Mouse (Mus musculus) hindbrain, postnatal 0 days (tissue): ENCODE results near the gene Dab2ip. TPM values are rescaled to one million over a fixed set of nuclear protein-coding genes. Genes with fewer than 3 reads are reported as not detected.
A peak's percentile ranks its signal among the peaks of the same experiment; 100 is the strongest.

Source experiments
- ATAC-seq: fragments of 200-750 bp; cut with Nextera tagmentation; 2 replicates; pipeline ENCODE4 v1.8.0; 2017; ENCODE audit warnings: mild to moderate bottlenecking, moderate TSS enrichment, moderate library complexity
- DNase-seq: peaks from one replicate; pipeline ENCODE4 v3.0.0-alpha.2; 2015; ENCODE audit warnings: low spot score
- H3K27ac ChIP-seq: fragments of 300-500 bp; sonication (generic); 2 replicates; pipeline ENCODE4 v1.5.1; 2014; ENCODE audit warnings: mild to moderate bottlenecking
- H3K27me3 ChIP-seq: fragments of 300-500 bp; sonication (generic); 2 replicates; pipeline ENCODE4 v1.6.1; 2014; ENCODE audit warnings: low read length, mixed read lengths; ENCODE audit not compliant: insufficient read depth
- H3K36me3 ChIP-seq: fragments of 300-500 bp; sonication (generic); 2 replicates; pipeline ENCODE4 v1.6.1; 2014; ENCODE audit warnings: low read length, mixed read lengths; ENCODE audit not compliant: insufficient read depth
- H3K4me1 ChIP-seq: fragments of 300-500 bp; sonication (generic); 2 replicates; pipeline ENCODE4 v1.6.1; 2014; ENCODE audit warnings: antibody characterized with exemption, low read length, mixed read lengths; ENCODE audit not compliant: insufficient read depth
- H3K4me2 ChIP-seq: fragments of 300-500 bp; sonication (generic); 2 replicates; pipeline ENCODE4 v1.6.1; 2014; ENCODE audit warnings: low read depth, mild to moderate bottlenecking, low read length, moderate library complexity, mixed read lengths
- H3K4me3 ChIP-seq: fragments of 300-500 bp; sonication (generic); 2 replicates; pipeline ENCODE4 v1.5.1; 2014; ENCODE audit warnings: low read length
- H3K9ac ChIP-seq: fragments of 300-500 bp; sonication (generic); replicated peaks from 2 replicates; pipeline ENCODE4 v1.6.1; 2014; ENCODE audit warnings: mild to moderate bottlenecking, low read length, moderate library complexity, mixed read lengths
- H3K9me3 ChIP-seq: fragments of 300-500 bp; sonication (generic); 2 replicates; pipeline ENCODE4 v1.6.1; 2016; ENCODE audit warnings: low read length, mixed read lengths
- CTCF ChIP-seq: IDR thresholded peaks from 2 replicates; pipeline ENCODE4 v1.5.1; 2016; ENCODE audit warnings: antibody characterized with exemption, control low read depth, low read depth
- WGBS: fragments of 180-500 bp; shearing (Covaris S2); extraction: QIAGEN DNeasy Blood & Tissue Kit; methylation state at CpG from one replicate; pipeline ENCODE4 v1.1.7; 2014; 5-methylcytosine and 5-hydroxymethylcytosine counted together
- polyA plus RNA-seq: library from polyadenylated mRNA; unstranded; fragments of >200 nt; fragmentation: Nextera tagmentation; extraction: Ambion mirVana; gene quantifications from 2 replicates; pipeline ENCODE4 v1.2.1, GENCODE M21; 2015
- total RNA-seq: library from RNA; depleted of rRNA; stranded (reverse); fragments of >200 nt; gene quantifications from 2 replicates; pipeline ENCODE4 v1.2.3, GENCODE M21; 2014

Dab2ip gene
- total and polyA plus RNA-seq, 2 experiments from 2014 or later: 64.5 to 161 TPM

DNA sequence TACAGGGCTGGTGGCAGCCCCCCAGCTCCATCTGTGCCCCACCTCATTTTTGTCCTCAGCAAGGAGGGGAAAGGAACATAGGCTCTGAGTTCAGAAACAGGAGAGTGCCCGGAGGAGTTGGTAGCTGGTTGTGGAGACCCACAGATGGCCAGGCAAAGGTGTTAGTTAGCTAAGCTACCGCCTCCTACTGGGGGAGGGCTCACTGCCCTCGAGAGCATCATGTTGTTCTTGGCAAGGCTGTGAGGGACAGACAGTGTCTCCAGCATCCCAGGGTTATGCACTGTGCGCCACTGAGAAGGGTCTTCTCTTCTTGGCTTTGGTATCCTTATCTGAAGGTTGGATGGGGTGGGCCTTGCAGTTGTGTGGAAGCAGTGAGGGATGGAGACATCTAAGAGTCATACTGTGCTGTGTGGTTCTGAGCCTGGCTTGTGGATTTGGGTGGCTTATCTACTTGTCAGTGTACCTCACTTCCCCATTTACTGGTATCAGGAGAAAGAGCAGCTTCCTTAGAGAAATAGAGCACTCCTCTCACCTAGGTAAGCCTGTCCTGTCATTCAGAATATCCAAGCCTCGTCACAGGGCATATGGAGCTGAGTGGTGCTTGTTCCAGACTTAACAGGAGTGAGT is 66.4 kb downstream of the Dab2ip start:
- 0 out of 2 replicates have a peak, but pooled peaks have one; percentile 2 for TF ChIP-seq CTCF
- no peak for DNase-seq
- H3K4me2 ChIP-seq: peak overlapping the region; percentile 86; the same call in 1 of the 2 replicates
- no peak for ATAC-seq
- no peaks in the 10 kb centered on the region for H3K27me3 ChIP-seq
- no peak overlapping the region for H3K9ac ChIP-seq
- WGBS: 54% methylated on average over 5 of the region's 5 CpGs
- peaks cover 36% of the 10 kb centered on the region for H3K4me1 ChIP-seq
- H3K27ac ChIP-seq: no peak overlapping the region
- H3K9me3 ChIP-seq: no peaks in the 10 kb centered on the region
- H3K4me3 ChIP-seq: no peak overlapping the region
- H3K36me3 ChIP-seq: no peaks in the 10 kb centered on the region

- H3K9ac ChIP-seq: no peak overlapping the region
- no peak for ATAC-seq
- H3K9me3 ChIP-seq: no peaks in the 10 kb centered on the region
- H3K27ac ChIP-seq: no peak overlapping the region
- no peak overlapping the region for H3K4me3 ChIP-seq
- no peaks in the 10 kb centered on the region for H3K36me3 ChIP-seq
- no peak for TF ChIP-seq CTCF
- H3K4me2 ChIP-seq: no peak overlapping the region
- WGBS: 94% methylated on average over 6 of the region's 6 CpGs
- DNase-seq: no peak
- no peaks in the 10 kb centered on the region for H3K27me3 ChIP-seq
- H3K4me1 ChIP-seq: peaks cover 34% of the 10 kb centered on the region
These were observed 66.9 kb downstream of the Dab2ip start for GRCm38 (mm10) chr2:35625007-35625380.

DNA sequence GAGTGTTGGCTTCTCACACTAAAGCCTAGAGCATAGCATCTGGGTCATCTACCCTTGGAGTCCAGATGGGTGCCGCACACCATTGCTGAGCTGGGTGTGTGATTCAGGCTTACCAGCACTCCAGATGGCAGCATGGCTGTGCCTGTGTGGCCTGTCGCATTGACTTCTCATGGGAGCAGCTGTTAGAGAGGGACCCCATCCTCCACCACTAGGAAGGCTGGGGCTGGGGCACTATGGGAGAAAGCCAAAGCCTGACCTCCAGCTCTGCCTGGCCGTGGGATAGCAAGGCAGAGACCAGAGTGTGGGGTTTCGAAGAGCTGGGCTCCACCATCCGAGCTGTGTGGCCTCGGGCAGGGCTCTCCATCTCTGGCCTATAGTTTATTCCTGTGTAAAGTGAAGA is 67.5 kb downstream of the Dab2ip start:
- Histone ChIP-seq H3K36me3 (no peaks in the 10 kb centered on the region), H3K27me3 (no peaks in the 10 kb centered on the region), H3K4me1 (peaks cover 29% of the 10 kb centered on the region), H3K27ac (no peak overlapping the region), H3K9me3 (no peaks in the 10 kb centered on the region), H3K4me2 (no peak overlapping the region), H3K9ac (no peak overlapping the region), H3K4me3 (no peak overlapping the region)
- no peak for ATAC-seq
- TF ChIP-seq CTCF: no peak
- DNase-seq: no peak
- WGBS: 81% methylated on average over 6 of the region's 6 CpGs

DNA sequence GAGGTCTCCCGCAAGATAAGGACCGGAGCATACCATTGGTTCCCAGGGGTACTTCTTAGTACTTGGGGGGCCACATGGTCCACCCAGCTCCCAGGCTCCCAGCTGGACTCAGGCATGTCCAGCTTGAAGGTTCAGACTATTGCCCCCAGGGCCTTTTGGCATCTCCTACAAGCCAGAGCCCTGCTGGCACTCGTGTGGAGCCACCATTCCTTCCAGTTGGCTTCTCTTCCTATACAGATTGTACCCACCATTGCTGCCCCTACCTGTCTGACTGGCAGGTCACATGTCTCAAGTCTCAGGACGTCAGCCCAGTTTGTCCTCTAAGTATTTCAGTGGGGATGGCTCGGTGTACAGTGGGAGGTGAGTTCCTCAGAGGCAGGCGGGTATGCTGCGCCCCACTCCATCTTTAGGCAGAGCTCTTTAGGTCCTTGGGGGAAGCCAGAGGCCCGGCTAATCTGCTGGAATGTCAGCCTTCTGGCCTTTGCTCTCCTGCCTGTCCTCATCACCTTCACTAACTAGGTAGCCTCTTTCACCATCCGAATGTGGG is 68.2 kb downstream of the Dab2ip start:
- Histone ChIP-seq H3K4me2 (no peak overlapping the region), H3K4me3 (no peak overlapping the region), H3K27me3 (no peaks in the 10 kb centered on the region), H3K4me1 (peaks cover 25% of the 10 kb centered on the region), H3K9me3 (no peaks in the 10 kb centered on the region), H3K27ac (no peak overlapping the region), H3K36me3 (no peaks in the 10 kb centered on the region), H3K9ac (no peak overlapping the region)
- ATAC-seq (no peak), DNase-seq (no peak)
- TF ChIP-seq CTCF: no peak
- 78% methylated on average over 9 of the region's 9 CpGs for WGBS

GRCm38 (mm10) chr2:35627298-35627898 is 69.3 kb downstream of the Dab2ip start:
- no peaks in the 10 kb centered on the region for H3K27me3 ChIP-seq
- ATAC-seq: peak; percentile 35
- WGBS: 56% methylated on average over 11 of the region's 11 CpGs
- H3K4me2 ChIP-seq: no peak overlapping the region
- H3K9ac ChIP-seq: no peak overlapping the region
- H3K36me3 ChIP-seq: no peaks in the 10 kb centered on the region
- H3K9me3 ChIP-seq: no peaks in the 10 kb centered on the region
- H3K4me3 ChIP-seq: no peak overlapping the region
- no peak for TF ChIP-seq CTCF
- DNase-seq: peak; percentile 48
- H3K4me1 ChIP-seq: peaks cover 15% of the 10 kb centered on the region
- H3K27ac ChIP-seq: peak overlapping the region; percentile 48

DNA sequence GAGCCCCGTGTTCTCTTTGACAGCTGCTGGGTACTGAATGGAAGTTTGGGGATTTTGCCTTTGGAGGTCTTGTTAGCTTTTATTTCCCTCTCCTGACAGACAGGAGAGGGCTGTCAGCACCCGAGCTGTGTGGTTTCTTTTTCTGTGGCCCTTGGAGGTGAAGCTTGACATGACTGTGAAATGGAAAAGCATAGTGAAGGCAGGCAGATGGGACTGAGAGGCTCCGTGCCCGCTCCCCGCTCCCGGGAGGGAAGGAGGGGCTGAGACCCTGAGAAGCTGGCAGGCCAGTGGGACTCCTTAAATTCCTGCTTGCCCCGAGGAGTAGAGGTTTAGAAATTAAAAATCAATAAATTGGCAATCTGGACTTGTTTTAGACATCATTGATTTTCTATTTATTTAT is 70.0 kb downstream of the Dab2ip start:
- Histone ChIP-seq H3K36me3 (no peaks in the 10 kb centered on the region), H3K4me2 (no peak overlapping the region), H3K9ac (no peak overlapping the region), H3K27me3 (no peaks in the 10 kb centered on the region), H3K27ac (peak overlapping the region; percentile 48; the same call in 1 of the 2 replicates), H3K9me3 (no peaks in the 10 kb centered on the region), H3K4me1 (peaks cover 15% of the 10 kb centered on the region), H3K4me3 (no peak overlapping the region)
- WGBS: 36% methylated on average over 7 of the region's 7 CpGs
- no peak for ATAC-seq
- no peak for TF ChIP-seq CTCF
- DNase-seq: no peak

DNA sequence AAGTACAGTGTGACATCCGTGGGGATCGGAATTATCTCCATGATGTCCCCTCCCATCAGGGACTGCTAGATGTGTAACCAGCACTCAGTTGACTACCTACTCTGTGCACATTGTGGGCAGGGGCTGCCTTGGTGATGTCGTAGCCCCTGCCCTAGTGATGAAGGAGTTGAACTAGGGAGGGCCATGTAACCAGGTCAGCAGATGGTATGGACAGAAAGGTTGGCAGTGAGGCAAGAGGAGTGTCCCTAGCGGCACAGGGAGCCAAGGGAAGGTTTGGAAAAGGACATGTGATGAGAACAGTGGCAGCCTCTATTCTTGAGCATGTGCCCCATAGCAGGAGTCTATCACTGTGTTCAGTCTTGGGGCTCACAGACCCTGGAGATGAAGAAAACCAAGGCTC is 70.6 kb downstream of the Dab2ip start:
- 0 out of 2 replicates have a peak overlapping the region, but pooled peaks have one; percentile 48 for H3K27ac ChIP-seq
- peaks cover 15% of the 10 kb centered on the region for H3K4me1 ChIP-seq
- H3K9ac ChIP-seq: no peak overlapping the region
- TF ChIP-seq CTCF: no peak; the same call in 1 of the 2 replicates
- no peak overlapping the region for H3K4me2 ChIP-seq
- ATAC-seq (peak; percentile 48; the same call in 1 of the 2 replicates), DNase-seq (peak; percentile 45)
- no peaks in the 10 kb centered on the region for H3K36me3 ChIP-seq
- H3K27me3 ChIP-seq: no peaks in the 10 kb centered on the region
- H3K4me3 ChIP-seq: no peak overlapping the region
- no peaks in the 10 kb centered on the region for H3K9me3 ChIP-seq
- WGBS: 69% methylated on average over 4 of the region's 4 CpGs
